Mouse (Mus musculus): ENCODE measurements at regions not wholly inside any gene's neighbourhood (a gene's known extent, or its start where the extent isn't known, plus 50 kb on each side); places are given as distances from the start of the nearest gene placed in this dataset.

DNA sequence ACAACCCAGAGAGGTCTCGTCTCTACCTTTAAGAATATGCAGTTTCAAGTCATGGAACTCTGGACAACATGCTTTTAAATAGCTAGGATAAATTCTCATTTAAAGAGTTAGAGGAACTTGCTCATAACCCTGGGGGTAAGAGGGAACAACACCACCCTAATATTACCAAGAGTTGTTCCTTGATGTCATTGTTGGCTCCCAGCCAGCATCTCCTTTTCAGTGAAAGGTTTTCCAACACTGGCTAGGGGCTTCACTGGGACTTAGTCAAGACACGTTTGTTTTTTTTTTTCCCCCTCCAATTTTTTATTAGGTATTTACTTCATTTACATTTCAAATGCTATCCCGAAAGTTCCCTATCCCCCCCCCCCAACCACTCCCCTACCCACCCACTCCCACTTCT lies 163.1 kb upstream of the Tnp1 start:
- no peak for DNase-seq

DNA sequence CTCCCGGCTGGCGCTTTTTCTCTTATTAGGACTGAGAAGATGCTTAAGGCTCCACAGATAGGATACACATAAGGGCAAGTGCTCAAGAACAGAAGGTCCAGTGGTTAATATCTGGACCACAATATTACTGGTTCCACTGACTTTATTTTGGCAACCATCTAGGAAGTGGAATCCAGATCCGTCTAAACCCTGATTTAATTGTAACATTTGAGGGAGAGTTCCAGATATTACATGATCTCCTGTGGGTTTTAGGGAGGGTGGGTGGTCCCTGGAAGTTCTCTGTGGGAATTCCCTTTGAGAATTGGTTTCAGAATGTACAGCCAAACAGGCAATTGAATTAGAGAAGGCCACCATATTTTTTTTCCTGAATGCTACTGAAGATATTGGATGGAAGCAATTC lies 161.4 kb upstream of the Tnp1 start:
- no peak for DNase-seq

DNA sequence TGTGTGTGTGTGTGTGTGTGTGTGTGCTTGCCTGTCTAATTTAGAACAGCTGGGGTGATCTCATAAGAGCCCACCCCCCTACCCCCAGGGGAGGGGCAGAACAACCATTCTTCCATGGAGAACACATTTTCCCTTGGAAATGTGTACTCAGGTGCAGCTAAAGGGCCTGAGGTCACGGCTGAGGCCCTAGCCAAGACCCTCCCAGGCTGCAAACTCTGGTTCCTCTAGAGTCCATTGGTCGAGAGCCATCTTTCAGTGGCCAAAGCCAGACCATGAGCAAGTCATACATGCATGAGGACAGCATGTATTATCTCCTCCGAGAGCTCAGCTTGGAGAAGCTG lies 154.9 kb upstream of the Tnp1 start:
- DNase-seq = no peak

DNA sequence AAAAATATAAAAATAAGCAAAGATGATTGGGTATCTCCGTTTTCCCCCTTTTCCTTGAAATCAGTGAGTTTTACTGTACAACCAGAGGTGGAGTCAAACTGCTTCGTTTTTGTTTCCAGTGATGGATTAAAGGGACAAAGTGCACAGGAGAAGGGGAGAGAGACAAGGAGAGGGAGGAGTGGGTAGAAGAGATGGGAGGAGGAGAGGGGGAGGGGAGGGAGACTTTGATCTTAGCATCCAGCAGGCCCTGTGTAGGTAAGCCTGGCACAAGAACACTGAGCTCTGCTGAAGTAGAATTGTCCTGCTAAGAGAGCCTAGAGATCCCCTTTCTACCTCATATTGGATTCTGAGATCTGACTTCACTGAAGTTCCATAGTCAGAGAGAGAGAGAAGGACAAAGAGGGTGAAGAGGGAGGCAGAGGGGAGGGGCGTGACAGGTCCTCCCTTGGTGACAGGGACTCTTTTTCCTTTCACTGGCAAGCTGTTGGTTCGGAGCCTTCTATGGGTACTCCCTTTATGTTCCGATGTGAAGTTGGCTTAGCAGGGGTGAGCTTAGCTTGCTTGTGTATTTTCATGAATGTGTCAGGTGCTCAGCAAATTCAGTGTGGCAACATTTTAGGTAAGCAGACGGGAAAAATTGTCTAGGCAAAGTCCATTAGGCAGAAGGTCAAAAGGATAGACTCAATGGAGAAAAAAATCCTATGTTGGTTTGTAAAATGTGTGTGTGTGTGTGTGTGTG lies 154.4 kb upstream of the Tnp1 start:
- no peak for DNase-seq

DNA sequence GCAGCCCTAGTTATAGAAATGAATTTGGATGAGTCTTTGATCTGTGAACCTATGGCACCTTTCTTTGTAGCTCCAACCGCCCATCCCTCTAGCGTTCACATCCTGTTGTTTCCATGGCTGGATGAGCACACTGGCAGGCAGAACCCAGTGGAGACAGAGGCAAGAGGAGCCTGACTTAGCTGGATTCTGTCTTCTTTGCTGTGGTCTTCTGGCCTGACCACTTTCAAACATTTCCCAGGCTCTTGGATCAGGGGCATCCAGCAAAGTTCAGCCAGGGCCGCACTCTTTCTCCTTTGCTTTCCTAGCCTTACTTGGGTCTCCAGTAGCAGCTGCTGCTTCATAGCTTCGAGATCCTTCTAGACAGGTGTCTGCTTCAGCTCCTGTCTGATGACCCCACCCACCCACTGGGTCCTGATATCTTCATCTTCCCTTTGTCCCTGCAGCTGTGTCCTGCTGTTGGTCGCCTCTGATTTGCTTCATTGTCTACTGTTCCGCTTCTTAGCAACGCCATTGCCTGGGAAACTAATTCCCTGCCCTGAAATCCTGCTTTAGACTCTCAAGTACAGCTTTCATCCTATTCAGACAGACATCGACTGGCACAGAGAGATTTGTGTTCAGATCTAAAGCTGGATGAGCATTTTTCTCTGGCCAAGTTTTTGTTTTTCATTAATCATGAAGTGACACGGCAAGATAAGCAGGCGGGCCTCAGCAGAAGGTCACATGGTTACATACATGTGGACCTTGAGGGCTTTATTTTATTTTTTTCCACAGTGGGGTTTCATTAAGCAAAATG lies 153.6 kb upstream of the Tnp1 start:
- DNase-seq = no peak

DNA sequence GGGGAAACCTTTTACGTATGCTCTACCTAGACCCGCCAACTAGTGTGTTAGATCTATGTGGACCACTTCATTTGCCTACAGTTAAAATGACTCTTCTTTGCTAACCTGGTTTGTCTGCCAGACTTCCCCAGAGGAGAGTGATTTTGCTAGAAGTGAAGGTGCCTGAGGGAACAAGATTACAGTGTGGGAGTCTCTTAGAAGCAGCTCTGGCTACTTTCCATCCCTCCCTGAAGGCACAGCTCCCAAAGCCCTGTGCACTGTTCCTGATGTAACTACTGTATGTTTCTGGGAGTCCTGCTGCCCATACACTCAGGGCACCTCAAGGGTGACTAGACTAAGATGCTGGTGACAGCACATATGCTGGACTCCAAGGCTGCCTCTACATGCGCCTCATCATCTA lies 144.5 kb upstream of the Tnp1 start:
- DNase-seq = no peak

DNA sequence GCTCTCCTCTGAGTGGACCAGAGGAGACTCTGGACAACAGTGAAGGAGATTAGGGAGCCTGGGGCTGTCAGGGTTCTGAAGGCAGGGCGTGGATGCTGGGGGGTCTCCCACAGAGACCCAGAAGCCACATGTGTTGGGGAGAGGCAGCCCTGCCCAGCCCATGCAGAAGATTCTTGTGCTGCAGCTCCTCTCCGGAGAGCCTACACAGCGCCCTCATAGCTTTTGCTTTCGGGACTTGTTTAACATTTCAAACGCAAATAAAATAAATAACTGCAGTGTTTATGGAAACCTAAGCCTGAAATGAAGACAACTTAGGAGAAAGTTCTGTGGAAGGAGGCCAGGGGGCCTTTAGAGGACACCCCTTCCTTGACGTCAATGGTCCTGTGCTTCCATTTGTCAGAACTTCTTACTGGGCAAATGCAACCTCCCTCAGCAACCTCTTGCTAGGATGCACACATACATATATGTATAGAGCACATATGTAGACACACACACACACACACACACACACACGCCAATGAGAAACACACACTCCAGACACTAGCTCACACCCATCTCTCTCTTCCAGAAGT lies 143.8 kb upstream of the Tnp1 start:
- no peak for DNase-seq

DNA sequence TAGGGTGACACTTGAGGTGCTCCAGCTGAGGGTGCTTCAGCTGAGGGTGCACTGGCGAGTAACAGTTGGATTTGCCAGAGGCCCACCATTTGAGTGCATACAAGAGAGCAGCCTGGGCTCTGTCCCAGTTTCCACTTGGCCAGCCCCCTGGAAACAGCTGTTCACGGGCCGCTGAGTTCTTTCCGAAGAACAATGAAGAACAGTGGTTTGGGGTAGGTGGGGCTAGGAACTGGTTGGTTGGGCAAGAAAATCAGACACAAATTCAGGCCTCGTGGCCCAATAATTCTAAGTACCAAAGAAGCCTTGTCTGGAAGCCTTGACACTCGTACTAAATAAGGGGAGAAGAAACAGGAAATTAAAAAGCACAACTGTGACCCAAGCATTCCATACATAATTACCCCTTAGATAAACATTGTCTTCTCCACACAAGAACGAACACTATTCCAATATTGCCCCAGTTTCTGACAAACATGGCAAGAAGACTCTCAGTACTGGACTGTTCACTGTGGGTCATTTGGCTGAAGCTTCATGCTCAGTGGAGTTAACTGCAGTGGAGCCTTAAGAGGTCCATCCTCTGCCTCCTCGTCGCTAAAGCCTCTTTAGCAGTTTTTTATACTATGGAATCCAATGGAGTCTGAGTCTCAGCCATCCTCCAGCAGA lies 137.9 kb upstream of the Tnp1 start:
- DNase-seq = no peak

DNA sequence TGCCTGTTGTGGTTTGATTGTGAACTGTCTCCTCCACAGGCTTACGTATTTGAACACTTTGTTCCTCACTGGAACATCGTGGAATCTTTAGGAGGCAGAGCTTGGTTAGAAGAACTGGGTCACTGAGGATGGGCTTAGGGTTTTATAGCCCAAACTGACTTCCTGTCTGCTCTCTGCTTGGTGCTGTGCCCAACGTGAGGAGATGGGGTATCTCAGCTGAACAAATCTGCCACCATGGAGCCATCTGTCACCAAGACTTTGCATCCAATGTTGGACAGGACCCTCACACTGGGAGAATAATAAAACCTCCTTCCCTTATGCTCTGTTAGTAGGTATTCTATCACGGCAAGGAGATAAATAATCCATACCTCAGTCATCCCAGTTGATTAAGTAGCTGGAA lies 134.2 kb upstream of the Tnp1 start:
- no peak for DNase-seq

DNA sequence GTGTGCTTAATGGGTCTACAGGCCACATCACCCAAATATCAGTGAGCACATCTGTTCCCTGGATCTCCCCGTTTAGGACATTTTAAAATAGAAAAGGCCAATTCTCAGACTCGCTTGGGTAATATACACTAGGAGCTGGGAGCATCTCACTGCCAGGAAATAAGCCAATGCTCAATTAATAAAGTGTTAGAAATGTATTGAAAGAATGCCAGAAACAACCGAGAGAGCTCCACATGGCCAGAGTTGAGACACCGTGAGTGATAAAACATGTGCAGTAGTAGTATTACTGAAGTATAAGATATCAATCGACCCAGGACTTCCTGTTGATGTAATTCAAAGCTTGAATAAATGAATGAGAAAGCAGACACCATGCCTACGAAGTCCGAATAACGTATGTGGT lies 127.1 kb upstream of the Tnp1 start:
- DNase-seq = no peak

DNA sequence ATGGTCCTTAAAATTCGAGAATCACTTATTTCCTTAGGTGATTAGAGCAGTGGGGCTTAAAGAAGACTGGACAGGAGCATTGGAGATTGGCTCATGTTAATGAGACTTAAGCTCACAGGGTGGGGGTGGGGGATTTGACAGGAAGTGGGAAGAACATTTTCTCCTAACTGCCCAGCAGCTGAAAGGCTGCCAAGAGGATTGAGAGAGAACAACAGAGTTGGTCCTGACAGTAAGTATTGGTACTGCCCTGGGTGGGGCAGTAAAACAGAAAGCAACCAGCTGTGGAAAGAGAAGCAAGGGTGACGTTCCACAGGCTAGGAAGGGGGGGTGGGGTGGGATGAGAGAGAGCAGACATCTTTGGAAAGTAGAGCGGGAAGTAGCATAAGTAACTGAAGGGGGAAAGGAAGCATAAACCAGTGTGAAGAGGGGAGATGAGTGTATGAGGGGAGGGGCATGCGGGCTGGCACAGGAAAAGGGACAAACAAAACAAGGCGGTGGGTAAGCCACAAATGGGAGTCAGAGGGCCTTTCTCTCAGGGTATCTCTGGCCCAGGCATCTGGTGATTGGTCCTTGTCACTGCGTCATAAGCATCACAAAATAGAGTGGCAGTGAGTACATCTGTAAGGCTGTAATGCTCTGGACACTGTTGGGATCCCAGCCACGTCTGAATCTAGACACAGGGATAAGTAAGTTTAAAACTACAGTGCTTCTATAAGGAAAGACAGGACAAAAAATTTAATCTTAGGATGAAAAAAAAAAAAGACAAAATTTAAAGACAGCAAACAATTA lies 125.0 kb upstream of the Tnp1 start:
- DNase-seq = no peak

DNA sequence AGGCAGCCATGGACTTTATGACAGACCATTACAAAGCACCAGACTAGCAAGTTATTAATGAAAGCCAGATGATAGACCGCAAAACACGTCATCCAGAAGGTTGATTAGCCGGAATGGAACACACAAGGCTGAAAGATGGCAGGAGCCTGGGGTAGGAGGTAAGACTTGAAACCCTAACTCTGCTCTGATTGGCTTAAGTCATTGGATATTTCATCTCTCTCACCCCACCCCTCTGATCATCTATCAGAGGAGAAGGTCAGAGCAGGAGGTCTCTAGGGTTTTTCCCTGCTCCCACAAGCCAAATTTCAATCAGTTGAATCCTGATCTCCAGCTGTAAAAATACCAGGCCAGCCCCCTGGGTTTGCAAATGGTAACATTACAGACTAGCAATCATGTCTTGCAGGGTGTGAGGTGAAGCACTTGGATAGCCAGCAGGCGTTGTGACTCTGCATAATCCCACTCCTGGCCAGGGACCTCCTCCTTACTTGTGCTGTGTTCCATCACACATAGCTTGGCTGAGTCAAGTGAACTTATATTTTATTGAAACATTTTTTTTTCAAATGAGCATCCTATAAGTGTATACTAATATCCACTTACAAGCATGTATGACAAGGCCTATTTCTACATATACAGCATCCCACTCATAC lies 114.6 kb upstream of the Tnp1 start:
- DNase-seq = no peak

DNA sequence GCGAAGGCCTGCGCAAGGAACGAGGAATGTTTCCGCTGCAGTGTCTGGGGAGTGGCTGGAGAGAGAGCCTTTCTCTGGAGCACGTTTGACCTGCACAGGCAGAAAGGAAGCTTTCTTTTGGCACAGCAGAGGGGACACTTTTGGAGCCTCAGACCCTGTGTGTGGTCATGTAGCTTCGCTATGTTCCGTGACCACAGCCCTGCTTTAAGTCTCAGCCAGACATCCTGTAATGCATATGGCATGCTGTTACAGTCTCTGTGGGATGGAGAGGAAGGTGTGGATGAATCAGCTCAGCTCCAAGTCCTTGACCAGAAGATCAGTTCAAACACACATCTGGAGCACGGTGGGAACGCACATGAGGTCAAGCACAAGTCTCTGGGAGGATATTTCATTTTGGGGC lies 107.3 kb upstream of the Tnp1 start:
- no peak for DNase-seq

DNA sequence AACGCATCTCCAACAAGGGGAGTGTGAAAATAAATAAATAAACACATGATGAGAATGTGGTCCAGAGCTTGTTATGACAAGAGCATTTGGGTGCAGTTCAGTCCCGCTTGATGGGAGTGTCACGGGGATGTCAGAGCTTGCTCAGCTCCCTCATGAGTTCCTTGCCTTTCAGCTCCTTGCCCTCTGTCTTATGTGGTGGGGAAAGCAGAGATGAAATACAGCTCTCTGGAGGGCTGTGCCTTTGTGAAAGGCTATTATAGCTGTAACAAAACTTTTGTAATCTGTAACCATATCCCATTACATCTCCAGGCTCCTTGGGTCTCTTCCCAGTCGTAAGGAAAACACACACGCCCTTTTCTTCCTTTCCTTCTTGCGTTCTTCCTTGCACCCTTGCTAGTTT lies 103.0 kb upstream of the Tnp1 start:
- no peak for DNase-seq

DNA sequence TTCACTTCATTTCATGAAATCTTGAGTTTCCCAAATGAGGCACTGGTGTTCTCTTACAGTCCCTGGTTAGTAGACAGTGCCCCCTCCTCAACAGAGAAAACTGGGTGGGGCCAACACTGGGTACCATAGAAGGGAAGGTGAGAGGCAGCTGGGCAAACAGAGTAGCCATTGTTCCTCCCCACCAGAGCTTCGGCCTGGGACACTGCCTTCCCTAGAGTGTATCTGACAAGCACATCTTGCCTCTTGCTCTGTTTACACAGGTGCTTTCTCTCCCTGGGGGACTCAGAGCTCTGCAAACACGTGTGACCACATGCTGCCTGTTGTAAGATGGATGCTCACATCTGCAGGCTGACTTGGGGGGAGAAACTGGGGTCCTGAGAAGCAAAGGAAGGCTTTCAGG lies 100.8 kb upstream of the Tnp1 start:
- no peak for DNase-seq

DNA sequence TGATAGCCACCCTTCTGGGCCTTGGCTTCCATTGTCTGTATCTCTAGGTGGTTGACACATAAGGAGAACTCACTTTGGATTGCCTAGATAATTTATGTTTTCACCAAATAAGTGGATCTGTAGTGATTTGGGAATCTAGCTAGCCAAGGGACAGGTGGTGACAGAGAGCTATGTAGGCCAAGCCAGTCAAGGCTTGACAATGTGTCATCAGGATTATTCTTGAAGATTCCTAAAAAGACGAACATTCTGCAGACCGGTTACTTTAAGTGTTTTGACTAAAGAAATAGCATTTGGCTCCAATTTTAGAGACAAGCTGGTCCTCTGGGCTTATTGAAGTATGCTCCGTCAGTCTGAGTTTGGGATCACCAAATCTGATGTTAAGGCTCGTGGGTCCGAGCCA lies 100.1 kb upstream of the Tnp1 start:
- DNase-seq = no peak

DNA sequence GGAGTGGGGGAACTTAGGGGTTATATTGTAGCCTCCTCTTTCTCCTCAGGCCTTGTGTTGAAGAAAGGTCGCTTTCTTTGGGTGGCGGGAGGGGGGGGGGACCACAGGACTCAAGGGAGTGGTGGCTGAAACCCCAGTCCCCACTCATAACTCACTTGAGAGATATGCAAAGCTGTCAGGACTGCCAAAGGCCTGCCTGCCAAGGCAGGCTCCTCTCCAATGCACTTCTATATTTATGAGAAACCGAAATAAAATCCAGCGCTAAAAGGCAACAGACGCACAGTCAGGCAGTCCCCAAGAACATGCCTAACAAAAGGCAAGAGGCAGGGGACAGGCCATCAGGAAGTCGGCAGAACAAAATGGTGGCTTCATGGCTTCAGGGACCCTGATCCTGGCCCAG lies 97.4 kb upstream of the Tnp1 start:
- DNase-seq = no peak

DNA sequence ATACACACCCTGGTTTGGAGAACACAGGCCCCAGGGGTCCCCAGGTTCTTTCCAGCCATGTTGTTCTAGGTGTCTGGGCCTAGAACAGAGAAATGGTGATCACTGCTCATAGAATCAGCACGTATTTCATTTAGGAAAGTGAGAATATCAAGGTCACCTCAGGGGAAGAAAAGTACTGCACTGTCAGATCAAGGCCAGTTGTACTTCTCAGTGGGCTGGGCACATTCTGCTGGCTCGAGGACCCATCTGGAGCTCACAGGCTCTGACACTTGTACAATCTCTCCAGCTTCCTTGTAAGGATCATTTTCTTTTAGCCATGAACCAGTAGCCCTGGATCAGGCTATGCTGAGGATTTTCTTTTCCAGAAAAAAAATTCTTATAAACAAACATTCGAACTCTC lies 97.0 kb upstream of the Tnp1 start:
- DNase-seq = no peak

DNA sequence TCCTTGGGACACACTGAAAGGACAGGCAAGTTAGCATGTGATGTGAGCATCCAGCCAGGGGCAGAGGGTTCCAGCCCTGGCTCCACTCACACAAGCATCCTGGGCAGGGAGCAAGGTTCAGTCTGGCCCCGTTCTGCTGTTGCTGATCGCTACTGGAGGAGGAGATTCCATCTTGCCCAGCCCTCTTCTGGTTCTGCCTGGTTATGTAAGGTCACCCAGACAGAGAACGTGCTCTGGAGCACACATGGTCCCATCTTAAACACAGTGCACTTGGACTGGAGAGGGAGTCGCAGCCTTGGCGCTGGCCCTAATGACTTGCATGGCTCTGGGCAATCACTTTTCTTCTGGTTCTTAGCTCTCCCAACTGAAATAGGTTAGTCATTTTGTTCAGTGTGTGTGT lies 96.2 kb upstream of the Tnp1 start:
- no peak for DNase-seq

DNA sequence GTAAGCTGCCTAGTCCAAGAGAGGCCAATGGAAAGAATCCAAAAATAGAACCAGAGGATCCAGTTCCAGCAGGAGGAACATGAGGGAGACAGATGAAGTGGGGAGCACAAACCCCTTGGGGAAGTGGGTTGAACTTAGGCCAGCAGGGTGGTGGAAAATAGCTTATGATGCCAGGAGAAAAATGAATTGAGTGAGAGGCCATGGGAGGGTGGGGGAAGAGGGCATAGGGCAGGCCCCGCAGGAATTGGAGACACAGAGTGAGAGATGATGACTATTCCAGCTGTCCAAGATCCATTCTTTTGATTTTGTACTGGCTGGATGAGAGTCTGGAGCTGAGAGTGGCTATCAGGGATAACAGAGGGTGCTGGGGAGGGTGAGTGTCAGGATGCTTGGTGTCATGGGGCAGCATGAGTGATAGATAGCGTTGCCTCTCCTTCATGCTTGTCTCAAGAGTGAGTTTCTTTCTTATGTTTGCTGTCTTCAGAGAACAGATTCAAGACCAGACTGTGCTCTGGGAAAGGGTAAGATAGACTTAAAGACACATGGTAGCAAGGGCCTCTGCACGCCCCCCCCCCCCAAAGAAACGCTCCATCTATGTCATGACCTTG lies 90.3 kb upstream of the Tnp1 start:
- no peak for DNase-seq

DNA sequence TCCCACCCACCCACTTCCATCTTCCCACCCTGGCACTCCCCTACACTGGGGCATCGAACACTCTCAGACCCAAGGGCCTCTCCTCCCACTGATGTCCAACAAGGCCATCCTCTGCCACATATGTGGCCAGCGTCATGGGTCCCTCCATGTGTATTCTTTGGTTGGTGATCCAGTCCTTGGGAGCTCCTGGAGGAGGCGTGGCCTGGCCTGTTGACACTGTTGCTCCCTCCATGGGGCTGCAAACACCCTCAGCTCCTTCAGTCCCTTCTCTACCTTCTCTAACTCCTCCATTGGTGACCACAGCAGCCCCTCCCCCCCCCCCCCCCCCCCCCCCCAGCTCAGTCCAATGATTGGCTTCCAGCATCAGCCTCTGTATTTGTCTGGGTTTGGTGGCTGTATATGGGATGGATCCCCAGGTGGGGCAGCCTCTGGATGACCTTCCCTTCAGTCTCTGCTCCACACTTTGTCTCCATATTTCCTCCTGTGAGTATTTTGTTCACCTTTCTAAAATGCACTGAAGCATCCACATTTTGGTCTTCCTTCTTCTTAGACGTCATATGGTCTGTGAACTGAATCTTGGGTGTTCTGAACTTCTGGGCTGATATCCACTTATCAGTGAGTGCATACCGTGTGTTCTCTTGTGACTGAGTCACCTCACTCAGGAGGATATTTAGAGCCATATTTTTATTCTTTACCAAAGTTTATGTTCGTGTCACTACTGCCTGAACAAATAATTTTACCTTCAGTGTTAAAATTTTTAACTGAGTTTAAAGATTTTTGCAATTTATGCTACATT lies 82.1 kb upstream of the Tnp1 start:
- no peak for DNase-seq

Data from thymus, postnatal 14 days (tissue).